ENCODE assay signal across 19 mouse cellular contexts in the genomic region with DNA sequence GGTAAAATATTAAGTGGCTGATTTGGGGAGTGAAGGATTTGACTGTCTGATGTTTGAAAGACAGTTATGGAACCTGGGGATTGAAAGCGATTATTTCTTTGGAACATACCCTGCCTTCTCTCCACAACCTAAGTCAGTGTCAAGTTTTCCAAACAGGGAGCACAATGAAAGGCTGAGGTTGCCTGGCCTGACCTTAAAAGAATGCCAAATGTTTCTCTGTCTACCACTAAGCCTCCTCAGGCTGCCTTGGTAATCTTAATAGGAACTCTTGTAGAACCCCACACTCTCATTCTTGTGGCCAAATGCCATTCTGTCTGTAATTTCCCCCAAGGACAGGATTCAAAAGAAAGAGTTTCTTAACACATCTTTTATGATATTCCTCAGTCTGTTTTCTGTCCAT. TPM values are rescaled to one million over a fixed set of nuclear protein-coding genes. Genes with fewer than 3 reads are reported as not detected.
"Had no signal": no experiment of that assay in that cellular context is flagged by ENCODE, and none has a peak within 500 bp of the region (broad histone marks: within the 10 kb centered on the region; RNA-seq: fewer than 3 reads in every experiment).

No protein-coding gene starts in this region.

- DNase-seq: kidney, adult 18-20 months; kidney, postnatal 10 days; kidney, postnatal 4 days; liver; liver, embryonic 13.5 days; liver, postnatal 0 days; lung, postnatal 14 days; thymus, adult 2 months; thymus, postnatal 25 days had no signal

- H3K9ac ChIP-seq: limb, embryonic 12.5 days; liver, embryonic 13.5 days; liver, postnatal 0 days; lung, embryonic 15.5 days; midbrain, embryonic 12.5 days; neural tube, embryonic 13.5 days; stomach, embryonic 15.5 days had no signal

- H3K4me3 ChIP-seq: limb, embryonic 12.5 days; liver, embryonic 13.5 days; lung, embryonic 15.5 days; megakaryocyte, embryonic 14.5 days; midbrain, embryonic 12.5 days; neural tube, embryonic 13.5 days; stomach, embryonic 15.5 days had no signal

- ATAC-seq: liver, postnatal 0 days had no signal

- H3K36me3 ChIP-seq: limb, embryonic 12.5 days; liver, embryonic 13.5 days; lung, embryonic 15.5 days; midbrain, embryonic 12.5 days; neural tube, embryonic 13.5 days; stomach, embryonic 15.5 days had no signal

- H3K4me2 ChIP-seq: limb, embryonic 12.5 days; liver, embryonic 13.5 days; lung, embryonic 15.5 days; midbrain, embryonic 12.5 days; neural tube, embryonic 13.5 days; stomach, embryonic 15.5 days had no signal

- H3K27me3 ChIP-seq: liver, embryonic 13.5 days; lung, embryonic 15.5 days; megakaryocyte, embryonic 14.5 days; midbrain, embryonic 12.5 days; neural tube, embryonic 13.5 days; stomach, embryonic 15.5 days had no signal

- H3K9me3 ChIP-seq: limb, embryonic 12.5 days; liver, embryonic 13.5 days; lung, embryonic 15.5 days; midbrain, embryonic 12.5 days; neural tube, embryonic 13.5 days; stomach, embryonic 15.5 days had no signal

- H3K4me1 ChIP-seq: limb, embryonic 12.5 days; liver, embryonic 13.5 days; lung, embryonic 15.5 days; megakaryocyte, embryonic 14.5 days; midbrain, embryonic 12.5 days; neural tube, embryonic 13.5 days; stomach, embryonic 15.5 days had no signal

- H3K27ac ChIP-seq: limb, embryonic 12.5 days; liver, embryonic 13.5 days; lung, embryonic 15.5 days; macrophage; midbrain, embryonic 12.5 days; neural tube, embryonic 13.5 days; stomach, embryonic 15.5 days had no signal

RNA-seq across cellular contexts. Expression of a gene that starts 3.5 kb away (rescaled TPM):
- polyA plus RNA-seq: kidney, embryonic 14.5 days; limb, embryonic 12.5 days; liver, embryonic 13.5 days; liver, postnatal 0 days; lung, embryonic 15.5 days; macrophage; midbrain, embryonic 12.5 days; neural tube, embryonic 13.5 days; spleen, adult 2 months; stomach, embryonic 15.5 days; thymus, adult 2 months; urinary bladder, adult 2 months had no signal
